ENCODE assay signal across 26 mouse cellular contexts in genomic region chr3:154837861-154838260, GRCm38 (mm10).
DNase-seq lines count a peak whose midpoint lies in the region; ATAC-seq and TF ChIP-seq lines count a peak whose summit lies in the region.
"Had no signal": no experiment of that assay in that cellular context is flagged by ENCODE, and none has a peak within 500 bp of the region (broad histone marks: within the 10 kb centered on the region; RNA-seq: fewer than 3 reads in every experiment).

No protein-coding gene starts in this region.

- ATAC-seq in forebrain, embryonic 13.5 days = peak; percentile 43; the same call in 1 of the 2 replicates
- no peak for ATAC-seq in forebrain, embryonic 11.5 days (replicated peaks; ENCODE audit: low FRiP score)
- no peak for ATAC-seq in intestine, embryonic 14.5 days (replicated peaks; ENCODE audit: low FRiP score, low TSS enrichment, low read depth)
- no peak for ATAC-seq in intestine, postnatal 0 days
- ATAC-seq: CD4-positive, CD25-positive, alpha-beta regulatory T cell, adult 4 months; forebrain, embryonic 14.5 days; forebrain, embryonic 16.5 days; Patski had no signal

- no peak for TF ChIP-seq CTCF in intestine, postnatal 0 days (IDR thresholded peaks at IDR 0.05; ENCODE audit: low read depth)

- H3K4me1 ChIP-seq in forebrain, embryonic 13.5 days = peaks cover 4% of the 10 kb centered on the region; the same call in 1 of the 2 replicates
- H3K4me1 ChIP-seq in forebrain, embryonic 11.5 days (replicated peaks; ENCODE audit: control insufficient read depth, insufficient read depth, low read length) = no peaks in the 10 kb centered on the region
- no peaks in the 10 kb centered on the region for H3K4me1 ChIP-seq in intestine, embryonic 14.5 days (replicated peaks; ENCODE audit: control insufficient read depth, insufficient read depth, low read length)
- H3K4me1 ChIP-seq in intestine, postnatal 0 days (replicated peaks; ENCODE audit: control insufficient read depth, insufficient read depth, low read length) = no peaks in the 10 kb centered on the region
- H3K4me1 ChIP-seq: embryonic facial prominence, embryonic 13.5 days; embryonic facial prominence, embryonic 15.5 days had no signal

- H3K27ac ChIP-seq in forebrain, embryonic 13.5 days = no peak overlapping the region
- no peak overlapping the region for H3K27ac ChIP-seq in forebrain, embryonic 11.5 days (ENCODE audit: low read depth, low read length)
- H3K27ac ChIP-seq in intestine, embryonic 14.5 days (ENCODE audit: low read depth) = no peak overlapping the region
- H3K27ac ChIP-seq in intestine, postnatal 0 days (ENCODE audit: low read depth, low read length) = no peak overlapping the region
- H3K27ac ChIP-seq: embryonic facial prominence, embryonic 13.5 days; embryonic facial prominence, embryonic 15.5 days; forebrain, embryonic 10.5 days had no signal

- no peak for DNase-seq in forebrain, embryonic 11.5 days (ENCODE audit: low spot score)
- peak; percentile 23 for DNase-seq in intestine, embryonic 14.5 days (ENCODE audit: low spot score)
- DNase-seq in R1 (ENCODE audit: low read depth, low spot score) = peak; percentile 3
- DNase-seq: adrenal gland, adult 2 months; adrenal gland, postnatal 10 days; adrenal gland, postnatal 25 days; B cell, adult 2 months; cerebellum, adult 11 months; cerebellum, adult 18-20 months; cerebellum, adult 8-10 months; cerebellum, adult 9-11 months; cerebellum, postnatal 14 days; cerebellum, postnatal 36 days; embryo, embryonic 11 days had no signal

- H3K9ac ChIP-seq in forebrain, embryonic 13.5 days = no peak overlapping the region
- H3K9ac ChIP-seq in forebrain, embryonic 11.5 days (ENCODE audit: low read length) = no peak overlapping the region
- no peak overlapping the region for H3K9ac ChIP-seq in intestine, embryonic 14.5 days (ENCODE audit: low read length)
- H3K9ac ChIP-seq in intestine, postnatal 0 days (ENCODE audit: low read depth, low read length) = no peak overlapping the region
- H3K9ac ChIP-seq: embryonic facial prominence, embryonic 13.5 days; embryonic facial prominence, embryonic 15.5 days had no signal

- H3K4me2 ChIP-seq in forebrain, embryonic 13.5 days = no peak overlapping the region
- H3K4me2 ChIP-seq in forebrain, embryonic 11.5 days (ENCODE audit: low read depth, low read length, severe bottlenecking) = no peak overlapping the region
- H3K4me2 ChIP-seq in intestine, embryonic 14.5 days (ENCODE audit: low read length) = no peak overlapping the region
- H3K4me2 ChIP-seq in intestine, postnatal 0 days (replicated peaks; ENCODE audit: low read depth) = no peak overlapping the region
- H3K4me2 ChIP-seq: embryonic facial prominence, embryonic 13.5 days; embryonic facial prominence, embryonic 15.5 days had no signal

- no peak overlapping the region for H3K4me3 ChIP-seq in forebrain, embryonic 13.5 days
- H3K4me3 ChIP-seq in forebrain, embryonic 11.5 days (ENCODE audit: low read depth, low read length) = no peak overlapping the region
- no peak overlapping the region for H3K4me3 ChIP-seq in intestine, embryonic 14.5 days (ENCODE audit: low read depth, low read length)
- no peak overlapping the region for H3K4me3 ChIP-seq in intestine, postnatal 0 days (ENCODE audit: low read depth, low read length)
- H3K4me3 ChIP-seq: embryonic facial prominence, embryonic 13.5 days; embryonic facial prominence, embryonic 15.5 days; erythroblast, embryonic 14.5 days; forebrain, embryonic 10.5 days had no signal

- no peaks in the 10 kb centered on the region for H3K9me3 ChIP-seq in forebrain, embryonic 13.5 days (replicated peaks)
- H3K9me3 ChIP-seq in forebrain, embryonic 11.5 days (ENCODE audit: control insufficient read depth, low read length) = no peaks in the 10 kb centered on the region
- no peaks in the 10 kb centered on the region for H3K9me3 ChIP-seq in intestine, embryonic 14.5 days (ENCODE audit: control insufficient read depth, low read length)
- H3K9me3 ChIP-seq in intestine, postnatal 0 days (ENCODE audit: control insufficient read depth) = no peaks in the 10 kb centered on the region
- H3K9me3 ChIP-seq: embryonic facial prominence, embryonic 13.5 days; embryonic facial prominence, embryonic 15.5 days; forebrain, embryonic 10.5 days had no signal

- 96% methylated on average over 11 of the region's 11 CpGs for WGBS in forebrain, embryonic 13.5 days
- 93% methylated on average over 11 of the region's 11 CpGs for WGBS in forebrain, embryonic 11.5 days
- WGBS in intestine, embryonic 14.5 days = 94% methylated on average over 11 of the region's 11 CpGs
- WGBS in intestine, postnatal 0 days = 87% methylated on average over 11 of the region's 11 CpGs

- no peaks in the 10 kb centered on the region for H3K36me3 ChIP-seq in forebrain, embryonic 13.5 days (ENCODE audit: poor library complexity, severe bottlenecking)
- H3K36me3 ChIP-seq in forebrain, embryonic 11.5 days (ENCODE audit: control insufficient read depth, insufficient read depth, low read length) = no peaks in the 10 kb centered on the region
- H3K36me3 ChIP-seq in intestine, embryonic 14.5 days (ENCODE audit: control insufficient read depth, insufficient read depth, low read length) = no peaks in the 10 kb centered on the region
- H3K36me3 ChIP-seq in intestine, postnatal 0 days (ENCODE audit: control insufficient read depth, insufficient read depth) = no peaks in the 10 kb centered on the region
- H3K36me3 ChIP-seq: embryonic facial prominence, embryonic 13.5 days; embryonic facial prominence, embryonic 15.5 days; forebrain, embryonic 10.5 days; G1E had no signal

- H3K27me3 ChIP-seq in forebrain, embryonic 13.5 days = no peaks in the 10 kb centered on the region
- no peaks in the 10 kb centered on the region for H3K27me3 ChIP-seq in forebrain, embryonic 11.5 days (ENCODE audit: control insufficient read depth, insufficient read depth, low read length)
- no peaks in the 10 kb centered on the region for H3K27me3 ChIP-seq in intestine, embryonic 14.5 days (replicated peaks; ENCODE audit: control insufficient read depth, insufficient read depth, low read length)
- H3K27me3 ChIP-seq in intestine, postnatal 0 days (replicated peaks; ENCODE audit: control insufficient read depth, insufficient read depth, low read length) = no peaks in the 10 kb centered on the region
- H3K27me3 ChIP-seq: CH12.LX; embryonic facial prominence, embryonic 13.5 days; embryonic facial prominence, embryonic 15.5 days; Patski had no signal
